Mouse (Mus musculus): Measurements from ENCODE around the gene Accsl. TPM values are rescaled to one million over a fixed set of nuclear protein-coding genes. Genes with fewer than 3 reads are reported as not detected.
A peak's percentile ranks its signal among the peaks of the same experiment; 100 is the strongest.

Gene Accsl
- polyA plus RNA-seq, 1 experiment from 2014 or later: 0.31 TPM

DNA sequence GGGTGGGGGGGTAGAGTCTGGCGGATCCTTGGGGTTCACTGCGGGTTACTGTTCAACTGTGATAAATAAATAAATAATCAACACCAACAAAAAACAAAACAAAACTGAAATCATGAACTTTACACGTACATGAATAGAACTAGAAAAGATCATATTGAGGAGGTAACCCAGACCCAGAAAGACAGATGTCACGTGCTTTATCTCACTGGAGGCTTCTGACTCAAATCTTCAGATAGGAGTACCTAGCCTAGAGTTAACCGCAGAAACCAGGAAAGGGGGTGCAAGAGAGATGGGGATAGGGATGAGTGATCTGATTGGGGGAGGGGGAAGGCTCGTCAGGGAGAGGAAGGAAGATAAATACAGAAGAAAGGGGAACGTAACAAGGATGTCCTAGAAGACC lies 20.1 kb upstream of the Accsl start:
- H3K27me3 ChIP-seq: no peaks in the 10 kb centered on the region
- no peaks in the 10 kb centered on the region for H3K9me3 ChIP-seq
- no peak for ATAC-seq (ENCODE audit: low FRiP score, low read depth)
- peaks cover 21% of the 10 kb centered on the region for H3K4me1 ChIP-seq (replicated peaks)
- H3K4me3 ChIP-seq: no peak overlapping the region
- H3K9ac ChIP-seq: no peak overlapping the region
- WGBS: 91% methylated on average over 7 of the region's 7 CpGs
- H3K4me2 ChIP-seq: no peak overlapping the region
- no peaks in the 10 kb centered on the region for H3K36me3 ChIP-seq
- no peak overlapping the region for H3K27ac ChIP-seq (replicated peaks)

- Histone ChIP-seq H3K27me3 (no peaks in the 10 kb centered on the region), H3K4me3 (no peak overlapping the region), H3K36me3 (no peaks in the 10 kb centered on the region), H3K4me1 (replicated peaks) (peaks cover 21% of the 10 kb centered on the region), H3K4me2 (no peak overlapping the region), H3K9ac (no peak overlapping the region), H3K9me3 (no peaks in the 10 kb centered on the region), H3K27ac (replicated peaks) (no peak overlapping the region)
- ATAC-seq (ENCODE audit: low FRiP score, low read depth): no peak
- 85% methylated on average over 6 of the region's 6 CpGs for WGBS
These were observed 19.4 kb upstream of the Accsl start for GRCm38 (mm10) chr2:93888366-93888765.

DNA sequence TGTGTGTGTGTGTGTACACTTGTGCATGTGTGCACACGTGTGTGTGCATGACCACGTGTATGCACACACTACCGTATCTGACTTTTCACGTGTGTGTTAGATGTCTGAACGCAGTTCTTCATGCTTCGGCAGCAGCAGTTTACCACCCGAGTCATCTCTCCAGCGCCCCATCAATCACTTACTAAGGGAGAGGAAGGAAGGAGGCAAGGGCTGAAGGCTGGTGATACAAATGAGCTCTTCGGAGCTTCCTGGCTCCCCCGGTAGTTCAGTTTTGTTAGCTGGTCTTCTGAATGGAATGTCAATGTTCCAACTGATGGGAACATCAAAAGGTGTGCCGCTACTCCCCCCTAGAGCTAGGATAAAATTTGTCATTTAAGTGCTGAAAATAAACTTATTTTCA lies 18.3 kb upstream of the Accsl start:
- H3K4me2 ChIP-seq: no peak overlapping the region
- no peak overlapping the region for H3K27ac ChIP-seq (replicated peaks)
- 72% methylated on average over 11 of the region's 11 CpGs for WGBS
- H3K27me3 ChIP-seq: no peaks in the 10 kb centered on the region
- H3K4me3 ChIP-seq: no peak overlapping the region
- no peaks in the 10 kb centered on the region for H3K36me3 ChIP-seq
- H3K9me3 ChIP-seq: no peaks in the 10 kb centered on the region
- ATAC-seq (ENCODE audit: low FRiP score, low read depth): no peak
- no peak overlapping the region for H3K9ac ChIP-seq
- H3K4me1 ChIP-seq (replicated peaks): peaks cover 19% of the 10 kb centered on the region

GRCm38 (mm10) chr2:93886013-93886794 lies 17.2 kb upstream of the Accsl start:
- no peak overlapping the region for H3K27ac ChIP-seq (replicated peaks)
- no peak overlapping the region for H3K4me3 ChIP-seq
- H3K27me3 ChIP-seq: no peaks in the 10 kb centered on the region
- no peaks in the 10 kb centered on the region for H3K36me3 ChIP-seq
- 71% methylated on average over 10 of the region's 10 CpGs for WGBS
- no peak overlapping the region for H3K9ac ChIP-seq
- H3K4me1 ChIP-seq (replicated peaks): peaks cover 9% of the 10 kb centered on the region
- no peak for ATAC-seq (ENCODE audit: low FRiP score, low read depth)
- no peaks in the 10 kb centered on the region for H3K9me3 ChIP-seq
- H3K4me2 ChIP-seq: no peak overlapping the region

DNA sequence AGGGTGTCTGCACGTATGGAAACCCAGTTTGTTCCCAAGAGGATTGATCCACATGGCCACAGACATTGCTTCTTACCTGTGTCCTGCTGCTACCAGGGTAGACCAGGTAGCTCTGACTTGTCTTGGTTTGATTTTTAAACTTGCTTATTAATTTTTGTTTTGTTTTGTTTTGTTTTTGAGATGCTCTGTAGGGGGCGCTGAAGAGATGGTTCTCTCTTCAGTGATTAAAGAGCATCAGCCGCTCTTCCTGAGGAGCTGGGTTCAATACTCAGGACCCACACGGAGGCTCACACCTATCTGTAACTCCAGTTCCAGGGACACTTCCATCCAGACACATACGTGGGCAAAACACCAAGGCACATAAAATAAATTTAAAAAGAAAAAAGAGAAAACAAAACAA lies 14.1 kb upstream of the Accsl start:
- no peaks in the 10 kb centered on the region for H3K27me3 ChIP-seq
- 55% methylated on average over 5 of the region's 5 CpGs for WGBS
- no peak for ATAC-seq (ENCODE audit: low FRiP score, low read depth)

DNA sequence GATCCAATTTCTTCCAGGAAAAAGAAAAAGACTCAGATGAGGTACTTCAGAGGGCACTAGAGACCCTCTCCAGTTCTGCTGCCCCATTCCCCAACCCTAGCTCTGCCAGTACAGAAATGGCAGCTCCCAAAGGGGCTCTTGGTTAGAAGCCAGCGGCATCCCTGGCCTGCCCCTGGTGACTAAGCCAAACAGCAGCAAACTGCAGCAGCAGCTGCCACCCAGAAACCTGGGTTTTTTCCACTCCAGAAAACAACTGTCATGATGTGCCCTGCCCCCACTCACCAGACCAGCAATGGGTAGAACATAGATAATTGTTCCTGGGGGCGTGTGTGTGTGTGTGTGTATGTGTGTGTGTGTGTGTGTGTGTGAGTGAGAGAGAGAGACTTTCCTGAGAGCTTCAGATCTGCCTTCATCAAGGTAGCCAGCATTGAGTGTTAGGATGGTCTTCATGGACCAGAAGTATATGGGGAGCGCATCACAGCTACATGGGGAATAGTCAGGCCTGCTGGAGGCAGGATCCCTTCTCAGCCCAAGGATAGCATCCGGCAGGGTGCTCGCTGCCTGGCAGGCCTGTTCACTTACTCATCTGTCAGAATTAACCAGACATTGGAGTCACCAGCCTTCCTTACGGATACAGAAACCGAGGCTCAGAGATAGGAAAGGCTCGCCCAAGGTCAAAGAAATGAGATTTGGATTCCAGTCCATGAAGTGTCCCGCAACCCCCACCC lies 12.8 kb upstream of the Accsl start:
- H3K4me2 ChIP-seq: no peak overlapping the region
- H3K9ac ChIP-seq: no peak overlapping the region
- no peak overlapping the region for H3K4me3 ChIP-seq
- H3K27me3 ChIP-seq: no peaks in the 10 kb centered on the region
- H3K4me1 ChIP-seq (replicated peaks): no peaks in the 10 kb centered on the region
- H3K27ac ChIP-seq (replicated peaks): no peak overlapping the region
- WGBS: 88% methylated on average over 9 of the region's 9 CpGs
- no peaks in the 10 kb centered on the region for H3K36me3 ChIP-seq
- no peak for ATAC-seq (ENCODE audit: low FRiP score, low read depth)
- H3K9me3 ChIP-seq: no peaks in the 10 kb centered on the region

More for the DNA sequence above, 14.1 kb upstream of the Accsl start:
- no peaks in the 10 kb centered on the region for H3K9me3 ChIP-seq
- no peaks in the 10 kb centered on the region for H3K36me3 ChIP-seq
- H3K27ac ChIP-seq (replicated peaks): no peak overlapping the region
- no peak overlapping the region for H3K9ac ChIP-seq
- H3K4me1 ChIP-seq (replicated peaks): no peaks in the 10 kb centered on the region
- H3K4me3 ChIP-seq: no peak overlapping the region
- H3K4me2 ChIP-seq: no peak overlapping the region

DNA sequence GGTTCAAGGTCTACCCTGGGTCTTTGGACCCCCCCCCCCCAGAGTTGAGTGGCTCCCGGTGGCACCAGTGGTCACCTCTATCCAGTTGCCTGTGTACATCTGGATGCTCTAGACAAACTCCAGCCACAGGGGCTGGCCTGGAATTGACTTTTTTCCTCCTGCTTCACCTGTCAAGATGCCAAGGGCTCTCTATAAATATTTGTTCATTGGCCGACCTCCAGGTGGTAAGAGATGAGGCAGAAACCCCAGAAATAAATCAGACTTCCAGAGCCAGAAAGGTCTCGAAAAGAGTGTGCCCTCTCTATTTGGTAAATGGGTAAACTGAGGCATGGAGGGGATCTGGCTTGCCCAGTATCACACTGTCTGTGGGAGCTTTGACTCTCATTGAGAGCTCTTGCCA lies 12.0 kb upstream of the Accsl start:
- no peaks in the 10 kb centered on the region for H3K9me3 ChIP-seq
- no peaks in the 10 kb centered on the region for H3K4me1 ChIP-seq (replicated peaks)
- H3K4me3 ChIP-seq: no peak overlapping the region
- no peaks in the 10 kb centered on the region for H3K36me3 ChIP-seq
- no peak for ATAC-seq (ENCODE audit: low FRiP score, low read depth)
- H3K27me3 ChIP-seq: no peaks in the 10 kb centered on the region
- 80% methylated on average over 3 of the region's 3 CpGs for WGBS
- H3K4me2 ChIP-seq: no peak overlapping the region
- no peak overlapping the region for H3K9ac ChIP-seq
- H3K27ac ChIP-seq (replicated peaks): no peak overlapping the region

GRCm38 (mm10) chr2:93880450-93880849 lies 11.5 kb upstream of the Accsl start:
- Histone ChIP-seq H3K27ac (replicated peaks) (no peak overlapping the region), H3K4me1 (replicated peaks) (no peaks in the 10 kb centered on the region), H3K9ac (no peak overlapping the region), H3K4me3 (no peak overlapping the region), H3K27me3 (no peaks in the 10 kb centered on the region), H3K4me2 (no peak overlapping the region), H3K36me3 (no peaks in the 10 kb centered on the region), H3K9me3 (no peaks in the 10 kb centered on the region)
- 70% methylated on average over 8 of the region's 8 CpGs for WGBS
- no peak for ATAC-seq (ENCODE audit: low FRiP score, low read depth)

DNA sequence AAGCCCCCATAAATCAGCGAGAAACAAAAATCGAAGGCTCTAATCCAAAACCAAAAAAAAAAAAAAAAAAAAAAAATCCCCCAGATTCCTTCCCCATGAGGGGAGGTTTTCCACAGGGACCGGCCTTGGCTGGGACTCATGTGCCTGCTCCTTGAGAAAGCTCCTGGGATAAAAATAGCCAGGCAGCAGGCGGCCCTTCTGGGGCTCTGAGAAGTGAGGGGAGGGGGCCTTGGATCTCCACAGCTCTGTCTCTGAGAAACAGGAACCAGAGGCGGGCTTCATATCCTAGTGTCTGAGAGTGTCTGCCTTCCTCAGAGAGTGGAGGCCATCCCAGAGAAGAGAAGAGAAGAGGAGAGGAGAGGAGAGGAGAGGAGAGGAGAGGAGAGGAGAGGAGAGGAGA lies 8.0 kb upstream of the Accsl start:
- Histone ChIP-seq H3K27ac (replicated peaks) (no peak overlapping the region), H3K9me3 (no peaks in the 10 kb centered on the region), H3K4me3 (no peak overlapping the region), H3K4me1 (replicated peaks) (peaks cover 10% of the 10 kb centered on the region), H3K9ac (no peak overlapping the region), H3K27me3 (no peaks in the 10 kb centered on the region), H3K4me2 (no peak overlapping the region), H3K36me3 (no peaks in the 10 kb centered on the region)
- WGBS: 74% methylated on average over 5 of the region's 5 CpGs
- ATAC-seq (ENCODE audit: low FRiP score, low read depth): no peak

GRCm38 (mm10) chr2:93874606-93875005 lies 5.6 kb upstream of the Accsl start:
- Histone ChIP-seq H3K27me3 (no peaks in the 10 kb centered on the region), H3K36me3 (no peaks in the 10 kb centered on the region), H3K9me3 (no peaks in the 10 kb centered on the region), H3K4me3 (no peak overlapping the region), H3K4me2 (no peak overlapping the region), H3K27ac (replicated peaks) (no peak overlapping the region), H3K9ac (no peak overlapping the region), H3K4me1 (replicated peaks) (peaks cover 10% of the 10 kb centered on the region)
- WGBS: 76% methylated on average over 3 of the region's 3 CpGs
- 0 out of 2 replicates have a peak, but pooled peaks have one; percentile 16 for ATAC-seq (ENCODE audit: low FRiP score, low read depth)

DNA sequence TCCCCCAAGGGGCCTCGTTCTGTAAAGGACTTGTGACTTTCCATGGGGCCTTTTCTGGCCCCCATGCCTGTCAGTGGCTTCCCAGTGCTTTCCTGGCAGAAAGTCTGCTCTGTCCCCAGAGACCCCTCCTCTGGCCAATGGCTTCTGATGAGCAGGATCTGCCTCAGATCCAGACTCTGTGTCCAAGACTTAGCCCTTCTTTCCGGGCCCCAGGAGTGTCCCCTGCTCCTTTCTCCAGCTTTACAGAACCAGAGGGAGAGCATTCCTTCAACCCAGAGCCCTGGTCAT lies 5.2 kb upstream of the Accsl start:
- no peak overlapping the region for H3K4me2 ChIP-seq
- no peaks in the 10 kb centered on the region for H3K27me3 ChIP-seq
- WGBS: 22% methylated on average over 2 of the region's 2 CpGs
- no peaks in the 10 kb centered on the region for H3K36me3 ChIP-seq
- H3K27ac ChIP-seq (replicated peaks): no peak overlapping the region
- H3K4me3 ChIP-seq: no peak overlapping the region
- no peak overlapping the region for H3K9ac ChIP-seq
- no peaks in the 10 kb centered on the region for H3K9me3 ChIP-seq
- 0 out of 2 replicates have a peak, but pooled peaks have one; percentile 13 for ATAC-seq (ENCODE audit: low FRiP score, low read depth)
- peaks cover 10% of the 10 kb centered on the region for H3K4me1 ChIP-seq (replicated peaks)

DNA sequence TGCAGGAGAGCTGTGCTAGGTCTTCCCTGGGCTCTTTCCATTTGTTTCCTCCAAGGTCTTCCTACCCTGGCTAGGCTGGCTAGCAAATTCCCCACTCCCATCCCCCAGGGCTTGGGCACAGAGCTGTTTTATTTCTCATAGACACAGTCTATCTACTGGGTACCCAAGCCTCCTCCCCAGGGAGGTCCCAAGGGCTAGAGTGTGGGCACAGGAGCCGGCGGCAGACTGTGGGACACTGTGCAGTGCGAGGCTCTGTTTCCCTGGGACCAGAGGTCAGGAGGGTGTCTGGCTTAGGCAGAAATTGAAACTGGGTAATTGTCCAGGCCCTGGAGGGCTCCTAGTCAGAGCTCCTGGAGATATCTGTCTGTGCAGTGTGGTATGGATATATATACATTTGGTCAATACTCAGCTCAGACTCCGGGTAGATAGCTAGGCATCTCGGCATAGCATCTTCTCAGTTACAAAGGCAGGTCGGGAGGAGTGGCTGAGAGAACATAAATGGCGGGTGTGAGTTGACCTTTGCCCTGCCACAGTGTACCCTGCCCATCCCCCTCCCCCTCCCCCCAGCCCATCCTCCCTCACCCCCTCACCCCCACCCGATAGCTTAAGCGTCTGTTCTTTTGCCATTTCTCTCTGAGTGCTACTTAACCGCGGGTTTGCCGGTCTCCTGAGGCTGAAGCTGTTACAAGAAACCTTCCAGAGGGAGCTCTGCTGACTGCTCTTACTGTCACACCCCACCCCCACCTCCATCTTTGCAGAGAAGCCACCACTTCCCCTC lies 4.7 kb upstream of the Accsl start:
- Histone ChIP-seq H3K4me3 (no peak overlapping the region), H3K27me3 (no peaks in the 10 kb centered on the region), H3K4me2 (no peak overlapping the region), H3K9me3 (no peaks in the 10 kb centered on the region), H3K27ac (replicated peaks) (no peak overlapping the region), H3K4me1 (replicated peaks) (peaks cover 10% of the 10 kb centered on the region), H3K36me3 (no peaks in the 10 kb centered on the region), H3K9ac (no peak overlapping the region)
- WGBS: 21% methylated on average over 12 of the region's 12 CpGs
- ATAC-seq (ENCODE audit: low FRiP score, low read depth): peak; percentile 7; the same call in 1 of the 2 replicates

Measured in hindbrain, embryonic 15.5 days (tissue).